Mouse (Mus musculus) cerebellum, postnatal 25 days (tissue): Measurements from ENCODE around the gene Krtap1-4.

Experiments
- DNase-seq, 2 experiments: peaks; one replicate each; pipeline ENCODE4 v3.0.0; 2021; ENCODE audit warnings: mixed read lengths in 2 of 2

Krtap1-4 gene

DNA sequence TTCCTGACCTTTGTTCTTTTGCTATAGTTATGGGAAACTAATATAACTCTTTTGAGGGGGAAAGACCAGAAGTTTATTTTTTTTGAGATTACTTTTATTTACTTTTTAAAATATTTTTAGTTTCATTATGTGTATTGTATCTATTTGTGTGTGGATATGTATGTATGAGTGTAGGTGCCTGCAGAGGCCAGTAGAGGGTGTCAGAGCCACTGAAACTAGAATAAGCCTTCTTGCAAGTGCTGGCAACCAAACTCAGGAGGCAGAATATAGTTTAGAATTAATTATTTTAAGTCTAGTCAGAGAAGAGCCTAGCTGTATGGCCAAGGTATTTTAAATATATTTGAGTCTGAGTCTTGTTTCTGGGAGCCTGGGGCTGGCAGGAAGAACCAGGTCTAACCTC lies 35.6 kb downstream of the Krtap1-4 start:
- DNase-seq = no peak

DNA sequence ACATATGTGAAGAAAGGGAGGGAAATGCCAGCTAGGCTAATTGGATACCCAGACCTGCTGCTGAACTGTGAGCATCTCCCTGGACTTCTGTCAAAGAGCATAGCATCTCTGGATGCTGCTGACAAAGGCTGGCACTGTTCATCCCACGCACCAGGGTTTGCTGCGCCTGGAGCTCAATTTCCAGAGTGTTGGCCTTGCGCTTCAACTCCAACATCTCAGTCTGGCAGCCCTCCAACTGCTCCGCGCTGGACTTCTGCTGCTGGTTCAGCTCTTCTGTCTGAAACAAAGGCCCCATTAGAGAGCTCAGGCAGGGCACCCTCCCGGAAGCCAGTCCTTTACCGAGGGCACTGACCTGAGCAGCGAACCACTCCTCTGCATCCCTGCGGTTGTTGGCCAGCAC lies 43.7 kb downstream of the Krtap1-4 start:
- DNase-seq = peak; percentile 56 to 74
